Mouse (Mus musculus) small intestine, adult 2 months (tissue): ENCODE results near the gene Gm20388.

Source experiments
- CTCF ChIP-seq: fragments of 200-500 bp; IDR thresholded peaks from 2 replicates; pipeline ENCODE4 v1.5.1; 2012; ENCODE audit warnings: low read depth, mild to moderate bottlenecking, control low read depth, inconsistent platforms, low read length, moderate library complexity, mixed read lengths; ENCODE audit not compliant: insufficient replicate concordance, insufficient read length; ENCODE audit errors: extremely low read depth
- POLR2A ChIP-seq: fragments of 200-500 bp; IDR thresholded peaks from 2 replicates; pipeline ENCODE4 v1.6.1; 2012; ENCODE audit warnings: low read depth, mild to moderate bottlenecking, control low read depth, inconsistent platforms, low read length, moderate library complexity

- TF ChIP-seq CTCF (no peak), POLR2A (no peak)
These were observed 2663.6 kb downstream of the Gm20388 start for GRCm38 (mm10) chr8:122574264-122574663.
